Comparison of ENCODE assay signal across 9 mouse cellular contexts in the genomic region with DNA sequence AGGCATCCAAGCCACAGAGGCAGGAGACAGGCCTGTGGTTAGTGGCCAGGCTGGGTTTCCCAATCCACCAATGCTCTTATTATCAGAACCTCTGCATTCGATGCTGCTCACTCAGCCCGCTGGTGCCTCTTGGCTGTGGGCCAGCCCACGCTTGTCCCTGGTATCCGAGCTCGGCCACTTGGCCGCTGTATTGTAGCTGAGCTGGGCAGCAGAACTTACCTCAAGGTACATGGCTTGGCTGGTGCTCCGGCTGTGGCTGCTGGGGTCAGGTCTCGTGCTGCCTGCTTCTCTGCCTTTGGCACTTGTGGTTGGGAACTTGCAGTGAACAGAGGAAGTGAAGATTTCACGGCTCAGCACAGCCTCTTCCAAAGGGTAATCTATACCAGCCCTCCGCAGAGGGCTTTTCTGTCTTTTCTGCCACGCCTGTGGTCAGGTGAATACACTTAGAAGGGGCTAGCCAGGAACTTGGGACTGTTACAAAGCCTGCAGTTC. TPM values are rescaled to one million over a fixed set of nuclear protein-coding genes. Genes with fewer than 3 reads are reported as not detected.
DNase-seq lines count a peak whose midpoint lies in the region; ATAC-seq lines count a peak whose summit lies in the region.
"Had no signal": no experiment of that assay in that cellular context is flagged by ENCODE, and none has a peak within 500 bp of the region (broad histone marks: within the 10 kb centered on the region; RNA-seq: fewer than 3 reads in every experiment).

A gene (minus strand): TSS at position 442 of the 492 bp plus-strand sequence.

- no peak within 1 kb of the TSS for H3K9ac ChIP-seq in kidney, embryonic 14.5 days (ENCODE audit: low read depth, low read length)
- H3K9ac ChIP-seq in embryonic facial prominence, embryonic 11.5 days (replicated peaks; ENCODE audit: low read length), result no peak within 1 kb of the TSS
- no peak within 1 kb of the TSS for H3K9ac ChIP-seq in forebrain, embryonic 16.5 days (replicated peaks; ENCODE audit: low read depth, low read length)
- H3K9ac ChIP-seq in midbrain, embryonic 13.5 days (replicated peaks), result no peak within 1 kb of the TSS
- H3K9ac ChIP-seq: neural tube, embryonic 13.5 days had no signal

- no peak within 1 kb of the TSS for H3K27ac ChIP-seq in kidney, embryonic 14.5 days (ENCODE audit: low read depth, low read length)
- no peak within 1 kb of the TSS for H3K27ac ChIP-seq in embryonic facial prominence, embryonic 11.5 days (replicated peaks; ENCODE audit: low read depth, low read length)
- H3K27ac ChIP-seq in forebrain, embryonic 16.5 days (ENCODE audit: low read length), result no peak within 1 kb of the TSS
- no peak within 1 kb of the TSS for H3K27ac ChIP-seq in midbrain, embryonic 13.5 days
- H3K27ac ChIP-seq: neural tube, embryonic 13.5 days had no signal

- peak; percentile 20 for DNase-seq in kidney, adult 11 months
- DNase-seq in MEL-GATA-1-ER (ENCODE audit: extremely low read depth, low read depth), result peak; percentile 47
- peak; percentile 20 for DNase-seq in embryonic facial prominence, embryonic 11.5 days (ENCODE audit: low spot score)
- peak; percentile 35 to 52 for DNase-seq in kidney, postnatal 4 days

- no peaks in the 10 kb centered on the region for H3K27me3 ChIP-seq in kidney, embryonic 14.5 days (ENCODE audit: control insufficient read depth, insufficient read depth, low read length)
- no peaks in the 10 kb centered on the region; the same call in 1 of the 2 replicates for H3K27me3 ChIP-seq in embryonic facial prominence, embryonic 11.5 days (ENCODE audit: control insufficient read depth, insufficient read depth, low read length)
- H3K27me3 ChIP-seq in forebrain, embryonic 16.5 days (replicated peaks; ENCODE audit: control insufficient read depth, insufficient read depth, low read length), result no peaks in the 10 kb centered on the region
- H3K27me3 ChIP-seq in midbrain, embryonic 13.5 days, result peaks cover 34% of the 10 kb centered on the region; the same call in 1 of the 2 replicates

- ATAC-seq in kidney, embryonic 14.5 days (ENCODE audit: low FRiP score, low TSS enrichment), result no peak
- ATAC-seq in embryonic facial prominence, embryonic 11.5 days (replicated peaks; ENCODE audit: insufficient number of reproducible peaks, low FRiP score, low TSS enrichment, low read depth), result no peak
- ATAC-seq in neutrophil, adult 5-6 weeks (ENCODE audit: extremely low read depth, insufficient number of reproducible peaks, low FRiP score, poor library complexity, severe bottlenecking), result peak; percentile 51
- no peak for ATAC-seq in forebrain, embryonic 16.5 days
- ATAC-seq in midbrain, embryonic 13.5 days, result no peak

- no peak within 1 kb of the TSS for H3K4me2 ChIP-seq in kidney, embryonic 14.5 days (replicated peaks; ENCODE audit: low read depth, low read length)
- no peak within 1 kb of the TSS for H3K4me2 ChIP-seq in embryonic facial prominence, embryonic 11.5 days (ENCODE audit: low read depth, low read length)
- no peak within 1 kb of the TSS for H3K4me2 ChIP-seq in forebrain, embryonic 16.5 days (ENCODE audit: low read length)
- H3K4me2 ChIP-seq in midbrain, embryonic 13.5 days (replicated peaks), result no peak within 1 kb of the TSS
- H3K4me2 ChIP-seq: neural tube, embryonic 13.5 days had no signal

- no peaks in the 10 kb centered on the region for H3K4me1 ChIP-seq in kidney, embryonic 14.5 days (ENCODE audit: control insufficient read depth, insufficient read depth, low read length)
- H3K4me1 ChIP-seq in embryonic facial prominence, embryonic 11.5 days (ENCODE audit: control insufficient read depth, insufficient read depth, low read length), result no peaks in the 10 kb centered on the region
- no peaks in the 10 kb centered on the region for H3K4me1 ChIP-seq in forebrain, embryonic 16.5 days (replicated peaks; ENCODE audit: control insufficient read depth, insufficient read depth, low read length)
- no peaks in the 10 kb centered on the region for H3K4me1 ChIP-seq in midbrain, embryonic 13.5 days (replicated peaks)
- H3K4me1 ChIP-seq: neural tube, embryonic 13.5 days had no signal

- 76% methylated on average over 11 of the region's 11 CpGs for WGBS in kidney, embryonic 14.5 days
- 65% methylated on average over 11 of the region's 11 CpGs for WGBS in embryonic facial prominence, embryonic 11.5 days
- 51% methylated on average over 11 of the region's 11 CpGs for WGBS in forebrain, embryonic 16.5 days
- WGBS in midbrain, embryonic 13.5 days, result 79% methylated on average over 11 of the region's 11 CpGs

- no peaks in the 10 kb centered on the region for H3K9me3 ChIP-seq in kidney, embryonic 14.5 days (ENCODE audit: control insufficient read depth, low read length)
- H3K9me3 ChIP-seq in embryonic facial prominence, embryonic 11.5 days (replicated peaks; ENCODE audit: control insufficient read depth, low read length), result no peaks in the 10 kb centered on the region
- no peaks in the 10 kb centered on the region for H3K9me3 ChIP-seq in forebrain, embryonic 16.5 days (ENCODE audit: control insufficient read depth, low read length)
- no peaks in the 10 kb centered on the region for H3K9me3 ChIP-seq in midbrain, embryonic 13.5 days
- H3K9me3 ChIP-seq: neural tube, embryonic 13.5 days had no signal

- H3K4me3 ChIP-seq in kidney, embryonic 14.5 days (ENCODE audit: low read length), result no peak within 1 kb of the TSS
- no peak within 1 kb of the TSS for H3K4me3 ChIP-seq in embryonic facial prominence, embryonic 11.5 days (ENCODE audit: low read depth, low read length)
- H3K4me3 ChIP-seq in forebrain, embryonic 16.5 days (replicated peaks; ENCODE audit: low read length), result no peak within 1 kb of the TSS
- H3K4me3 ChIP-seq in midbrain, embryonic 13.5 days (replicated peaks), result no peak within 1 kb of the TSS
- H3K4me3 ChIP-seq: neural tube, embryonic 13.5 days had no signal

- no peaks in the 10 kb centered on the region for H3K36me3 ChIP-seq in kidney, embryonic 14.5 days (ENCODE audit: control insufficient read depth, insufficient read depth, low read length)
- no peaks in the 10 kb centered on the region for H3K36me3 ChIP-seq in embryonic facial prominence, embryonic 11.5 days (replicated peaks; ENCODE audit: control insufficient read depth, insufficient read depth, low read depth, low read length)
- H3K36me3 ChIP-seq in forebrain, embryonic 16.5 days (ENCODE audit: control insufficient read depth, insufficient read depth), result no peaks in the 10 kb centered on the region
- H3K36me3 ChIP-seq in midbrain, embryonic 13.5 days, result no peaks in the 10 kb centered on the region
- H3K36me3 ChIP-seq: neural tube, embryonic 13.5 days had no signal

RNA-seq across cellular contexts. Expression of the gene that starts here (rescaled TPM):
- 0.39 TPM in 1 of 2 replicates, not detected in the other for polyA plus RNA-seq in kidney, embryonic 14.5 days (2014; fragmentation: Nextera tagmentation; extraction: Ambion mirVana)
- polyA plus RNA-seq in embryonic facial prominence, embryonic 11.5 days (2014; fragmentation: Nextera tagmentation; extraction: Ambion mirVana), result 0.43 TPM in 1 of 2 replicates, not detected in the other
- 2.8 and 2.9 TPM in 2 replicates for total RNA-seq in neutrophil, adult 5-6 weeks (2017)
- 0.22 TPM in 1 of 2 replicates, not detected in the other for polyA plus RNA-seq in forebrain, embryonic 16.5 days (2015; fragmentation: Nextera tagmentation; extraction: Ambion mirVana)
- 0.17 and 0.22 TPM in 2 replicates for polyA plus RNA-seq in midbrain, embryonic 13.5 days (2015; fragmentation: Nextera tagmentation; extraction: Ambion mirVana)

Comparison
In these comparisons a context has a peak if more than half of its experiments do, and no peak if none do; other contexts are left out.
1. Peak in DNase-seq in embryonic facial prominence, embryonic 11.5 days; RNA of the gene not detected or under 1 TPM.